Mouse (Mus musculus) small intestine, adult 2 months (tissue): ENCODE results near the gene Ints12.

Experiments
- CTCF ChIP-seq: fragments of 200-500 bp; IDR thresholded peaks from 2 replicates; pipeline ENCODE4 v1.5.1; 2012; ENCODE audit warnings: low read depth, mild to moderate bottlenecking, control low read depth, inconsistent platforms, low read length, moderate library complexity, mixed read lengths; ENCODE audit not compliant: insufficient replicate concordance, insufficient read length; ENCODE audit errors: extremely low read depth
- POLR2A ChIP-seq: fragments of 200-500 bp; IDR thresholded peaks from 2 replicates; pipeline ENCODE4 v1.6.1; 2012; ENCODE audit warnings: low read depth, mild to moderate bottlenecking, control low read depth, inconsistent platforms, low read length, moderate library complexity

DNA sequence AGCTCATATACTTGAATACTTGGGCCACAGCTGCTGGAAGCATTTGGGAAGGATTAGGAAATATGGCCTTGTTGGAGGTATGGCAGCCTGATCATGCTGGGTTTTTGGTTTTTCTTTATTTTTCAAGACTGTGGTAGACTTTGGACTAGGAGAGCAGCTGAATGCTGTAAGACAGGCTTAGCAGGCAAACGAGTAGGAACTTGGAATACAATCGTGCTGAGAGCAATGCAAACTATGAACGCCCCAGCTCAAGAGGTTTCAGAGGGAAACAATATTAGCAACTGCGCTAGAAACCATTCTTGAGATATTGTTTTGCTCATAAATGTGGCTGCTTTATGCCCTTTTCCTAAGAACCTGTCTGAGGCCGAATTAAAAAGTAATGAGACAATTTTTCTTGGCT is 8.9 kb upstream of the Ints12 start:
- TF ChIP-seq POLR2A (no peak), CTCF (no peak)
